Mouse (Mus musculus) MN1 (cell line): ENCODE measurements at regions not wholly inside any gene's neighbourhood (a gene's known extent, or its start where the extent isn't known, plus 50 kb on each side); places are given as distances from the start of the nearest gene placed in this dataset.
"Not testable (repeated sequence)": the region's sequence is repeated elsewhere in the genome, so short reads cannot be mapped to it uniquely, and the experiment has no call there.

ENCODE experiments used
- DNase-seq: peaks from one replicate; pipeline ENCODE4 v3.0.0-alpha.2; 2016; ENCODE audit warnings: low spot score

- DNase-seq: no peak
Observed at GRCm38 (mm10) chr10:19297669-19298068, 58.7 kb upstream of the Olig3 start.

- DNase-seq: no peak
Observed at GRCm38 (mm10) chr10:19295388-19296013, 60.8 kb upstream of the Olig3 start.

GRCm38 (mm10) chr10:19291474-19291873 lies 64.9 kb upstream of the Olig3 start:
- DNase-seq: no peak

GRCm38 (mm10) chr10:19291039-19291438 lies 65.3 kb upstream of the Olig3 start:
- not testable (repeated sequence) for DNase-seq

DNA sequence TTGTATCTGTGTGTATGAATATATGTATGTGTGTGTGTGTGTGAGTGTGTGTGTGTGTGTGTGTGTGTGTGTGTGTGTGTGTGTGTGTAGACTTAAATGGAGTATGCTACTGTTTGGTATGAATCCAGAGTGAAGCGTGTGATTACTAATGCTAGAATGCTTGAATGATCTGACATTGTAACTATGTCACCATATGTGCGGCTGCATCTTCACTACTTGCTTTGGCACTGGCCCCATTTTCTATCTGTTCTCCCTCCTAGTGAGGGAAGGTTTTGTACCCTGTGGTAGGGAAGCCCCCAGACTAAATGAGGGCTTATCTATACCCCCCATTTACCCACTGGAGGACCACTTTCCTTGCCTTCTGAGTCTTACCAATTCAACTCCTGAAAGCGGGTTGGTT lies 74.2 kb upstream of the Olig3 start:
- DNase-seq: no peak

GRCm38 (mm10) chr10:19281021-19281420 lies 75.3 kb upstream of the Olig3 start:
- DNase-seq: no peak

DNA sequence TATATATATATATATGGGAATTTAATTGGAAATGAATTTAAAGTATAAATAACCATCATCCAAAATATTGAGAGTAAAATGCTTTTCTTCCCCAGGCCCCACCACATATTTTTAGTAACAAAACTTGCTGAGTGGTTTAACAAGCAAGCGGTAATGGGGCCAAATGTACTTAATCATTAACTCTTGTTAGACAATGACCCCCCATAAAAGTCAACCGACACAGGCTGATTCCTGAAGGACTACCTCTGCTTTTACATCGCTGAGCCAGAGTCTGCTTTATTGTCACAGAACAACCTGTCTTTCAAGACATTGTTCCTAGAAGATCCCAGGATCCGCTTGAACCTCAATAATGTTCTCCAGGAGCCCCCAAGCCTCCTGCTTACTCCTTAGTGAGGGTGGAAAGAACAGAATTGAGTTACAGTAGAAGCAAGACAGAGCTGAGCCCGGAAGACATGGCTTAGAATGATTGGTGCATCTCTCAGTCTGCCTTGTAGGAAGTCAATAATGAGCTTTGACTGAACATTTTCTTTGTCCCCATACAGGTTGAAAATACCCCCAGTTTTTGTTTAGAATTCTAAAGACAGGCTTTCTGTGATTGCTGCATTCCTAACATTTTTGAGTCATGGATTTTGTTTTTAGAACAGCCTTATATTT lies 78.0 kb upstream of the Olig3 start:
- no peak for DNase-seq

DNA sequence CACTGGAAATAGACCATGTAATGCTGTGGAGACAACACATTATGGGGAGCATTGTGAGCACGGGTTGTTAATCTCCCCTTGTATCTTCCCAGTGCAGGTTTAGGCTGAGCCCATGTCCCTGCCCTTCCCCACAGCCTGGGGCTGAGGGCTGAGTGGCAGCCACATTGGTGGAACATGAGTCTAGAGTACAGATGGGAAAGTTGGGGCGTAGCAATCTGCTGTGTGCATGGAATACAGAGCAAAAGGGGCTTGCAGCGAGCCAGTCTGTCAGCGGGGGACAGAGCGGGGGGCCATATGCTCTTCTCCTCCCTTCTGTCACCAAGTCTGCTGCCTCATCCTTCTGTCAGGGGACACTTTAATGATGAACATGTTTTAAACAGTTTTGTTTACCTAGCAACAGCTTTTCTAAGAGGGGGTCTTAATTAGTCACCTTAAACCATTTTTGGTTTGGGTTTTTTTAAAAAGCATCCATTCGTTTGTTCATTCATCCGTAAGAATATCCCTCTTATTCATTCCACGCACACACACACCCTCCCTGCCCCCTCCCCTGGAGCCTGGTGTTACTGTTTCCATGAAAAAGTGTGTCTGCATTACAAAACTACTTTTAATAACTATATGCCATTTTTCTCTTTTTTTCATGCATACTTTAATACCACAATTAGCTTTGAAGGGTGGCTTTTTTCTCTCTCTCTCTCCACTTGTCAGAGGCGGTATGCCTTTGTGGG lies 79.1 kb upstream of the Olig3 start:
- no peak for DNase-seq

GRCm38 (mm10) chr10:19274985-19275384 lies 81.3 kb upstream of the Olig3 start:
- DNase-seq: no peak

DNA sequence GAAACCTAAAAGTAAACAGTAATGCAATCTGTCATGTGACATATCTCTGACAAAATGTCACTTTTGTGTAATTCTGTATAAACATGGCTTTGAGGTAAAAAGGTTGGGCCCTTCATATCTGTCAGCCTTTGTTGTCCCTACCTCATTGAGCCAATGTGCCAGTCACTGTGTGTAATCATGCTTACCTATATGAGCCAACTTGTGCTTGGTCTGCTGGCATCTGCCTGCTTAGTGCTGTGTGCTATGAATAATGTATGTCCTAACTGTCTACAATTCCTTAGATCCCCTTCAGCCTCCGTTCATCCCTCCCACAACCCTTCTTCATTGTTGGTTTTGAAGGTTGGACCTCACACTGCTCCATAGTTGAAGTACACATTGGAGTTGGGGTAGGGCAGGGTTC lies 86.9 kb upstream of the Olig3 start:
- no peak for DNase-seq

DNA sequence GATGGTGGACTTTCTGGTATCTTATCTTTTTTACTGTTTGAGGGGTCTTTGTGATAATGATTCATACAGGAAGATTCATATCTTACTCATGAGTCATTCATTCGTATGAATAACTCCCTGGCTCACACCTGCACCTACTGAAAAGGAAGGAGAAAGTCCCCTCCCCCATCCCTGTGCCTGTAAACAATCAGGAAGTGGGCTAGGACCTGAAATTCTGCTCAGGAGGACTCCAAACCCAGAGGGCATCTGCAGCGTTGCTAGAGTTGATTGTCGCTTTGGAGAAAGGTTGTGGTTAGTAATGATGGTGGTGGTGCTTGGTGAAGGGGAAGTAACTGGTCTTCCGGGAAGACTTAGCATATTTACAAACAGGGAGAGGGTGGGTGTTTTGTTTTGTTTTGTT lies 88.3 kb upstream of the Olig3 start:
- no peak for DNase-seq

DNA sequence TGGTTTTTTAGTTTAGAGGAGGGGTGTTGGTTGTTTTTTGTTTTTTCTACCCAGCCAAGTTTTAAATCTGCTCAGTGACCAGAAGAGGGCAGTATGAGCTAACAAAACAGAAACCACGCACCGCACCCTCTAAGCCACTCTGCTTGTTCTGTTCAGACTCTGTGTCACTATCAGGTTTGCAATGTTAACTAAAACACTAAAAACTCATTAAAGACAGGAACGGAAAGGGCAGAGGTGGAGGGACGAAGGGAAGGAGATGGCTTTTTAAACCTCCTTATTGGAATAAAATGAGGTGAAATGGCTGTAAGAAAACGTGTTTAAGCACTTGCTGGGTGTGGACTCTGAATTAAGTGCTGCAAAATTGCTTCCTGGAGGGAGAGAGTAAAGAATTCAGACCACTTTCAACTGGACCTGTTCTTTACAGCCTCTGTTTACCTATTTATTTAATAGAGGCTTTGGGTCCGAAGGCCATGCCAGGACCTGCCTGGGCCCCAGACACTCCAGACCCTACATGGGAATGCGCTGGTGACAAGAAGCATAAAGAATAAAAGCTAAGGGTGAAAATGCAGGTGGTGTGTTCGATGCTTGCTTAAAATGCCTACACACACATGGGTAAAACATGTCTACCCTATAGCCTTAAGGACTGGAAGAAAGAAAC lies 116.1 kb upstream of the Olig3 start:
- DNase-seq: peak; percentile 67

- DNase-seq: no peak
Observed at GRCm38 (mm10) chr10:19216240-19216639, 140.1 kb upstream of the Olig3 start.

DNA sequence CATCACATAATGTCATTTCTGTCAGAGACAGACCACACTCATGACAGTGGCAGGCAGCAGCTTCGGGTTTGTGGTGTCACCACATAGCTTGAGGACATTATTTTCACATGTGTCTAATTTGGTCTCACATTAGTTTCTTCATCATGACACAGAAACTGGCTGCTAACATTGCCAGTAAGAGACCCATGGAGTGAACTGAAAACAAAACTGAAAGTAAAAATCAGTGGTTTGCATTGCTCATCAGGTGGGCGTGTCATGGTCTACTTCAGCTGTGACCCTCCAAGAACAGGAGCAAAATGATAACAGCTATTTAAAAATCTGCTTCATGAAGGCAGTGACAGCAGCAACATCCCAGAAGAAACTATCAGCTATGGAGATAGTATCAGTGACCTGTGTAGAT lies 146.6 kb upstream of the Olig3 start:
- DNase-seq: no peak

DNA sequence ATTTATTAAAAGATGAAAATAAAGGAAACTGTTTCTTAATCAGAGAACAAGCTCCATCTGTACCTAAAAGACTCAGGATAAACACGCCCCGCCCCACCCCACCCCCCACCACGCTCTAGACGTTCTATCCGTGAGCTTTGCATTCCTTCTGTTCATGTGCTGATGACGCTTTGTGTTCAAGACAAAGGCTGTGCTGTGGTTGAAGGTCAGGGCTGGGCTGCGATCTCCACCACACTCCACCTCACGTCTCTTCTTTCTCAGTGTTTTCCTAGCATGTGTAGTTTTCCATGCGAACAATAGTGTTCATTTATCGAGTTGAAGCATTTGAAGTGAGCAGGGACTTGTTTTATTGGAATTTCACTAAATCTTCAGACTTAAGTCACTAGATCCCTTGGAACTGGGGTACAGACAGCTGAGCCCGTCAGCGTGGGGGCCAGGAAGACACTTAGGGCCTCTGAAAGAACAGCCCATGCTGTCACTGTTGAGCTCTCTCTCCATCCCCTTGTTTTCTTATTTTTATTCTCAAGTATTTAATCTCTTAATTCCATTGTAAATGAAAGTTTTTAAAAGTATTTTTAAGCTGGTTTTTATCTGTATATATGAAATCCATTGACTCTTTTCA lies 148.1 kb upstream of the Olig3 start:
- DNase-seq: no peak

- no peak for DNase-seq
Observed at GRCm38 (mm10) chr10:19207505-19207904, 148.8 kb upstream of the Olig3 start.

DNA sequence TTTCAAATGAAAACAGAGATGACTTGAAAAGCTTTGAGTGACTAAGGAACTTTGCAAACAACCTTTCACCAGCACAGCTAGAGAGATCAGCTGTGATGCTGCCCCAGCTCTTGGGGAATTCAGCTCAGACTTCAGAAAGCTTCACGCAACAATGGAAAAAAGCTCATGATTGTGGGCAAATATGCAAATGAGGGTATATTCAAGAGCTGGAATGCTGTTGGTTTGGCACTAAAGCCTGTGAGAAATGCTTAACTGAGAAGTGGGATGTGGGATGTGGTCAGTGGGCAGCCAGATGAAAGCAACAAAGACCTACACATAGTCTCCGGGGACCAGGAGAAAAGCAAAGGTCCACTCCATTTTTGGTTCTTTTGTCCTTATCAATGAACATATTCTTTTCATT lies 156.0 kb upstream of the Olig3 start:
- DNase-seq: no peak

GRCm38 (mm10) chr10:19195676-19196075 lies 160.7 kb upstream of the Olig3 start:
- no peak for DNase-seq

GRCm38 (mm10) chr10:19194646-19195045 lies 161.7 kb upstream of the Olig3 start:
- no peak for DNase-seq

GRCm38 (mm10) chr10:19192971-19193758 lies 163.2 kb upstream of the Olig3 start:
- no peak for DNase-seq

GRCm38 (mm10) chr10:19192221-19192620 lies 164.1 kb upstream of the Olig3 start:
- no peak for DNase-seq
